Mouse (Mus musculus): ENCODE data around the gene Ptk6.
"Not testable (repeated sequence)": the region's sequence is repeated elsewhere in the genome, so short reads cannot be mapped to it uniquely, and the experiment has no call there.

The Ptk6 gene

GRCm38 (mm10) chr2:181196628-181197300, 5.8 kb downstream of the Ptk6 start:
- Histone ChIP-seq H3K36me3 (ENCODE audit: control insufficient read depth, insufficient read depth, low read length, poor library complexity, severe bottlenecking) (no peaks in the 10 kb centered on the region), H3K27me3 (ENCODE audit: control insufficient read depth, insufficient read depth, low read length, poor library complexity, severe bottlenecking) (no peaks in the 10 kb centered on the region)
- no peak for DNase-seq (ENCODE audit: low read depth, low spot score)

GRCm38 (mm10) chr2:181193044-181193443, 9.5 kb downstream of the Ptk6 start:
- peak; percentile 74 for DNase-seq (ENCODE audit: low read depth, low spot score)

GRCm38 (mm10) chr2:181191936-181192335, 10.7 kb downstream of the Ptk6 start:
- no peaks in the 10 kb centered on the region for H3K36me3 ChIP-seq (ENCODE audit: control insufficient read depth, insufficient read depth, low read length, poor library complexity, severe bottlenecking)
- no peaks in the 10 kb centered on the region for H3K27me3 ChIP-seq (ENCODE audit: control insufficient read depth, insufficient read depth, low read length, poor library complexity, severe bottlenecking)
- peak; percentile 15 for DNase-seq (ENCODE audit: low read depth, low spot score)

More at GRCm38 (mm10) chr2:181193044-181193443, 9.5 kb downstream of the Ptk6 start:
- no peaks in the 10 kb centered on the region for H3K27me3 ChIP-seq (ENCODE audit: control insufficient read depth, insufficient read depth, low read length, poor library complexity, severe bottlenecking)
- H3K36me3 ChIP-seq (ENCODE audit: control insufficient read depth, insufficient read depth, low read length, poor library complexity, severe bottlenecking) = no peaks in the 10 kb centered on the region

- not testable (repeated sequence) for H3K36me3 ChIP-seq (ENCODE audit: control insufficient read depth, insufficient read depth, low read length, poor library complexity, severe bottlenecking); DNase-seq (ENCODE audit: low read depth, low spot score); H3K27me3 ChIP-seq (ENCODE audit: control insufficient read depth, insufficient read depth, low read length, poor library complexity, severe bottlenecking)
These were observed 11.2 kb downstream of the Ptk6 start for GRCm38 (mm10) chr2:181191385-181191784.

GRCm38 (mm10) chr2:181189321-181189720, 13.3 kb downstream of the Ptk6 start:
- no peak for DNase-seq (ENCODE audit: low read depth, low spot score)
- H3K36me3 ChIP-seq (ENCODE audit: control insufficient read depth, insufficient read depth, low read length, poor library complexity, severe bottlenecking) = no peaks in the 10 kb centered on the region

GRCm38 (mm10) chr2:181188681-181189080, 13.9 kb downstream of the Ptk6 start:
- peak; percentile 72 for DNase-seq (ENCODE audit: low read depth, low spot score)
- Histone ChIP-seq H3K36me3 (ENCODE audit: control insufficient read depth, insufficient read depth, low read length, poor library complexity, severe bottlenecking) (no peaks in the 10 kb centered on the region), H3K27me3 (ENCODE audit: control insufficient read depth, insufficient read depth, low read length, poor library complexity, severe bottlenecking) (no peaks in the 10 kb centered on the region)

More at GRCm38 (mm10) chr2:181189321-181189720, 13.3 kb downstream of the Ptk6 start:
- no peaks in the 10 kb centered on the region for H3K27me3 ChIP-seq (ENCODE audit: control insufficient read depth, insufficient read depth, low read length, poor library complexity, severe bottlenecking)

- H3K36me3 ChIP-seq (ENCODE audit: control insufficient read depth, insufficient read depth, low read length, poor library complexity, severe bottlenecking) = no peaks in the 10 kb centered on the region
- no peaks in the 10 kb centered on the region for H3K27me3 ChIP-seq (ENCODE audit: control insufficient read depth, insufficient read depth, low read length, poor library complexity, severe bottlenecking)
- peak; percentile 98 for DNase-seq (ENCODE audit: low read depth, low spot score)
These were observed 15.2 kb downstream of the Ptk6 start, which contains the start of gene Ppdpf for GRCm38 (mm10) chr2:181187121-181188000. TSS of gene Ppdpf (plus strand) at chr2:181187247.

GRCm38 (mm10) chr2:181186635-181187034, 16.0 kb downstream of the Ptk6 start:
- peak; percentile 93 for DNase-seq (ENCODE audit: low read depth, low spot score)
- H3K36me3 ChIP-seq (ENCODE audit: control insufficient read depth, insufficient read depth, low read length, poor library complexity, severe bottlenecking) = no peaks in the 10 kb centered on the region
- H3K27me3 ChIP-seq (ENCODE audit: control insufficient read depth, insufficient read depth, low read length, poor library complexity, severe bottlenecking) = no peaks in the 10 kb centered on the region

GRCm38 (mm10) chr2:181180898-181181297, 21.7 kb downstream of the Ptk6 start:
- no peak for DNase-seq (ENCODE audit: low read depth, low spot score)
- Histone ChIP-seq H3K27me3 (ENCODE audit: control insufficient read depth, insufficient read depth, low read length, poor library complexity, severe bottlenecking) (no peaks in the 10 kb centered on the region; the same call in 1 of the 2 replicates), H3K36me3 (ENCODE audit: control insufficient read depth, insufficient read depth, low read length, poor library complexity, severe bottlenecking) (no peaks in the 10 kb centered on the region)

GRCm38 (mm10) chr2:181178471-181178870, 24.1 kb downstream of the Ptk6 start:
- Histone ChIP-seq H3K27me3 (ENCODE audit: control insufficient read depth, insufficient read depth, low read length, poor library complexity, severe bottlenecking) (no peaks in the 10 kb centered on the region; the same call in 1 of the 2 replicates), H3K36me3 (ENCODE audit: control insufficient read depth, insufficient read depth, low read length, poor library complexity, severe bottlenecking) (no peaks in the 10 kb centered on the region)

GRCm38 (mm10) chr2:181178015-181178414, 24.6 kb downstream of the Ptk6 start:
- no peak for DNase-seq (ENCODE audit: low read depth, low spot score)
- no peaks in the 10 kb centered on the region; the same call in 1 of the 2 replicates for H3K27me3 ChIP-seq (ENCODE audit: control insufficient read depth, insufficient read depth, low read length, poor library complexity, severe bottlenecking)
- H3K36me3 ChIP-seq (ENCODE audit: control insufficient read depth, insufficient read depth, low read length, poor library complexity, severe bottlenecking) = no peaks in the 10 kb centered on the region

More at GRCm38 (mm10) chr2:181178471-181178870, 24.1 kb downstream of the Ptk6 start:
- no peak for DNase-seq (ENCODE audit: low read depth, low spot score)

- DNase-seq (ENCODE audit: low read depth, low spot score) = no peak
- H3K27me3 ChIP-seq (ENCODE audit: control insufficient read depth, insufficient read depth, low read length, poor library complexity, severe bottlenecking) = no peaks in the 10 kb centered on the region; the same call in 1 of the 2 replicates
- H3K36me3 ChIP-seq (ENCODE audit: control insufficient read depth, insufficient read depth, low read length, poor library complexity, severe bottlenecking) = no peaks in the 10 kb centered on the region
These were observed 27.9 kb downstream of the Ptk6 start for GRCm38 (mm10) chr2:181174646-181175045.

- no peaks in the 10 kb centered on the region for H3K27me3 ChIP-seq (ENCODE audit: control insufficient read depth, insufficient read depth, low read length, poor library complexity, severe bottlenecking)
- H3K36me3 ChIP-seq (ENCODE audit: control insufficient read depth, insufficient read depth, low read length, poor library complexity, severe bottlenecking) = no peaks in the 10 kb centered on the region
- DNase-seq (ENCODE audit: low read depth, low spot score) = no peak
These were observed 36.1 kb downstream of the Ptk6 start for GRCm38 (mm10) chr2:181166469-181166868.

GRCm38 (mm10) chr2:181160821-181161220, 41.8 kb downstream of the Ptk6 start:
- Histone ChIP-seq H3K36me3 (ENCODE audit: control insufficient read depth, insufficient read depth, low read length, poor library complexity, severe bottlenecking) (no peaks in the 10 kb centered on the region), H3K27me3 (ENCODE audit: control insufficient read depth, insufficient read depth, low read length, poor library complexity, severe bottlenecking) (no peaks in the 10 kb centered on the region; the same call in 1 of the 2 replicates)
- DNase-seq (ENCODE audit: low read depth, low spot score) = no peak

- H3K36me3 ChIP-seq (ENCODE audit: control insufficient read depth, insufficient read depth, low read length, poor library complexity, severe bottlenecking) = no peaks in the 10 kb centered on the region
- no peak for DNase-seq (ENCODE audit: low read depth, low spot score)
- H3K27me3 ChIP-seq (ENCODE audit: control insufficient read depth, insufficient read depth, low read length, poor library complexity, severe bottlenecking) = no peaks in the 10 kb centered on the region; the same call in 1 of the 2 replicates
These were observed 42.8 kb downstream of the Ptk6 start for GRCm38 (mm10) chr2:181159771-181160170.
